Mouse (Mus musculus) kidney, adult 8-10 months (tissue): Measurements from ENCODE around the gene Vwa5b2.

Source experiments
- DNase-seq, 2 experiments: peaks; one replicate each; pipeline ENCODE4 v3.0.0; 2022

Gene Vwa5b2

DNA sequence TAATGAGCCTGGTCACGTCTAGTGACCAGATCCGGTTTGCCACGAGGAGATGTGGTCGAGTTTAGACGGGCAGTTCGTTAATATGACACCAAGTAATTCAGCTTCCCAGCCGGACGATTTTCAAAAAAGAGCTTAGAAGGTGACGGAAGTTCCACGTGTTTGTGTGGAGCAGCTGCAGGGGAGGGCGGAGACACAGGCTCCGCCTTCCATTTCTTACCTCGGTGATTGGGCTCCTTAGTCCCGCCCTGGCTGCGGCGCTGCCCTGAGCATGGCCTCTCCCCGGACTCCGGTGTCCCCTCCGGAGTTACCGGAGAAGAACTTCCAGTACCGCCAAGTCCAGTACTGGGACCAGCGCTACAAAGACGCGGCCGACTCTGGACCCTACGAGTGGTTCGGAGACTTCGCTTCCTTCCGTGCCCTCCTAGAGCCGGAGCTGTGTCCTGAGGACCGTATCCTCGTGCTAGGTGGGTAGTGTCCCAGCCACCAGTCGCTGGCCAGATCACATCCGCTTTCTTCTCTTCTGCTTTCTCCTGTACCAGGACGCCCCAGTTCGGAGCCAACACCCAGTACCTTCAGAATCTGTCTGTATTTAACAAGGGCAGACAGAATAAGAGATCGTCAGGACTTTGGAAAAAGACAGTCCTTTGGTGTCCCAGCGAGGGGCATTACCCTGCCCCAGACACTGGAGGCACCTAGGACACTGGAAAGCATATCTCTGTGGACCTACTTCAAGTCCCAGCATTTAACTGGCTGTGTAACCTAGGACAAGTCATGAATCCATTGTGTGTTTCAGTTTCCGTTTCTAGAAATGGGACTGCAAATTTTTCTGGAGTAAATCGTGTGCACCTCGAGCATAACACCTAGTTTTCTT lies 22.3 kb downstream of the Vwa5b2 start, which contains the start of the genes Eef1akmt4, Gm49333 and Alg3:
Eef1akmt4 (plus strand) TSS at position 237 of the 871 bp plus-strand sequence.
Gm49333 (plus strand) TSS at position 254 of the 871 bp plus-strand sequence.
Alg3 (minus strand) TSS at position 379 of the 871 bp plus-strand sequence.
- peak; percentile 90 to 92 for DNase-seq

DNA sequence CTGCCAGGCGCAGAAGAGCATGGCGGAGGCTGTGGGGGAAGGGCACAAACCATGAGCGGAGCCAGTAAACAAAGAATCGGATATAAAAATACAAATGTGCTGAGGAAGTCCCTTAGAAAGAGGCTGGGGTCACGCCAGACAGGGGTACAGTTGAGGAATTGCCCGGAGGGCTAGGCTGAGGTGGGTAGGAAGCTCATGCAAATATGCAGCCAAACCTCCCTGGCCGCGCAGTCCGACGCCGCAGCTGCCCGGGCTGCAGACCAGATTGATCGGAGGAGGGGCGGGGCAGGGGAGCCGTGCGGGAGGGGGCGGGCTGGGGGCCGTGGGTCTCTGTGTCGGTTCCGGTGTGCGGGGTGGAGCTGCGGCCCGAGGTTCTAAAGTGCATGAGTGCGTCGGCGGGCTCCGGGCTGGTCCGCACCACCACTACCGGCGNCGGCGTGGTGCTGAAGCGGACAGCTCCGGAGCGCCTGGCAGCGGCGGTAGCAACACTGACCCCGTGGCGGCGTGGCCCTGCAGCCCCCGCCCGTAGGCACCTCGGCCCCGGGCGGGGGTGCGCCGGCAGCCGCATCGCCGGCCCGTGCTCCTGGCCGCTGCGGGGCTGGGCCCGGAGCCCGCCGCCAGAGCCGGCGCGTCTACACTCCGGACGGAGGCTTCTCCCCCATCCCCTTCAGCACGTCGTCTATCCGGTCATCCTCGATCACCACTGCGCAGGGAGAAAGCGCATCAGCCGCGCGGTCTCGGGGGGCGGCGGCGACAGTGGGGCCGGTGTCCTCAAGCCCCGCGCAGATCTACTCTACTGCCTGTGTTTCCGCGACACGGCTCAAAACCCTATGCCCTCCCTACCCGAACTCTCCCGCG lies 30.5 kb downstream of the Vwa5b2 start:
- DNase-seq: no peak

DNA sequence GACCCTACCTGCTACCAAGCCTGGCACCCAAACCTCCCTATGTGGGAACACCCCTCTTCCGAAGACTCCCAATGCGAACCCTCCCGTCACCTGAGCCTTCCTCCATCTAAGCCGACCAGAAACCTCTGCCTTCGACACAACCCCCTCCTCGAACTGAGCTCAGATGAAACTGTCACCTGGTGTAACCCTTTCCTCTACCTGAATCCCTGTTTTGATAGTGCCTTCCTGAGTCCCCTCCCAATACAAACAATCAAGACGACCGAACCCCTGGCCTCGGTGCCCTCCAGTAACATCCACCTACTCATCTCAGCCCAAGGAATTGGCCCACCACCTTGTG lies 31.1 kb downstream of the Vwa5b2 start:
- no peak for DNase-seq

GRCm38 (mm10) chr16:20620751-20621190 lies 31.5 kb downstream of the Vwa5b2 start:
- DNase-seq: no peak

DNA sequence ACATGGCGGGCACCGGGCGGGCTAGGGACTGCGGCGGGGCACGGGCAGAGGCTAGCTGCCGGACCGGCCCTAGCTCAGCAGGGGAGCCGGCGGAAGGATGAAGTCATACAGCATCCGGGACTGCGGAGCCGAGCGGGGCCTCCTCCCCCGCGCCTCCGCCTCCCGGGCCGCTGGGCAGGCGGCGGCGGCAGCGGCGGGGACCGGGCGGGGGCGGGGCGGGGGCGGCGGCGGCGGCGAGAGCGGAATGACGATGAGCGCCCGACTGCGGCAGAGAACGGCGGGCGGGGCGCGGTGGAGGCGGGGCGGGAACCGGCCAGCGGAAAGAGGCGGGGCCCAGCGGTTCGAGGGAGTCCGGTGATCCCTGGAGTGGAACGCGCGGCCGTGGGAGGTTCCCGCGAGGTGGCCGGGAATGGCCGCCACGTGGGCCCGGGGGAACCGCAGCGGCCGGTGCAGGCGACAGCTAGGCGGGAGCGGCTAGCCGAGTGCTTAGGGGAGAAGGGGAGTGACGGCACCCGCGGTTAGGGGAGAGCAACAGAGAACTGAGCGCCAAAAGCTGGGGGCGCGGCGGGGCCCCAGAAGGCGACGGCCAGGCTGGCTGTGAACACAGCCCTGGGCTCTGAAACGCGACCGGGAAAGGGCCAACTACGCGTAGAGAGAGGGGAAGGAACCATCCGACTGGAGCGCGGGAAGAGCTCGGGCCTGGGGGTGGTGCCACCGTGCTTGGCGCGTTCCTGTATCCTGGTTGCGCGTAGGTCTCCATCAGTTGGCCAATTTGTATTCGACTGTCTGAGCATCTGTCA lies 32.1 kb downstream of the Vwa5b2 start, which contains the start of gene Camk2n2:
Camk2n2 (minus strand) TSS at position 97 of the 800 bp plus-strand sequence.
- DNase-seq: peak; percentile 62 to 72

DNA sequence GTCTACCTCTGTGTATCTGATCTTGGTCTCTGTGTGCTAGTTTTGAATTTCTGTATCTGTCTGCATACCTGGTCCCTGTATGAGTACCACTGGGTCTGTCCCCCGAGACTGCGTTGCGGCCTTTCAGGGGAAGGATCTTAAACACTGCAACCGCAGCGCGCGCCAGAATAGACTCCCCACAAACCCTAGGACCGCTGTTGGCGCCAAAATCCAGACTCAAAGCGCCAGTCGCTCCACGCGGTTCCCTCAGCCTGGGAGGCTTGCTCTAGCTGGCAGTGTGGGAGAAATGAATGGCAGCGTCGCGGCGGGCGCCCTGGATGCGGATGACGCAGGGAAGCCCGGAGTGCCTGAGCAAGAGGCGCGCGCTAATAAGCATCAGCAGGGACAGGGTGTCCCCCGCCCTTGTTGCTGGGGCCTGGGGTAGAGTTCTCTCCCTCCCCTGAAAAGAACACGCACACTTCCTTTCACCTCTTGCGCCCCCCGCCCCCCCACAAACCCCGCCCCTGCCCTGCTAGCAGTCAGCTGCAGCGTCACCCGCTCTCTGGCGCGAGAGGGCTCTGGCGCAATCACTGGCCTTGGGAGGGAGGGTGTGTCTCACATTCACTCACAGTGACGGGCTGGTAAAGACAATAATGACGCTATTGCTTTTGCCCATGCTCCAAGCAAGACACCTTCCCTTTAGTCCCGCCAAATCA lies 32.9 kb downstream of the Vwa5b2 start:
- DNase-seq: peak; percentile 4 to 8

DNA sequence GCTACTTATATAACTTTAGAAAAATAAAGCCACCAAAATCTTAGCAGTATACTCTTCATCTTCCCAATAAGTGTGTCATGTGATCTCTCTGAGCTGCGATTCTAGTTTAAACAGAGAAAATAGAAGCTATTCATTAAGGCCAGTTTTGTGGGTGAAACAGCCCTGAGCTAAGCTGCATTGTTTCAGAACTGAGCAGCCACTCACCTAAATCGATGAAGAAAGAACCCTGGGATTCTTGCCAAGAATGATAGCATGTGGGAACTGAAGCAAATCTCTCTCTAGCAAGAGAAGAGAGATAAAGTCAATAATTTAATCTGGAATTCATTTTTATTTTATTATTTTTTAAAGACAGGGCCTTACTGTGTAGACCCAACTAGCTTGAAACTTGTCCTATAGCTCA lies 33.9 kb downstream of the Vwa5b2 start:
- no peak for DNase-seq

DNA sequence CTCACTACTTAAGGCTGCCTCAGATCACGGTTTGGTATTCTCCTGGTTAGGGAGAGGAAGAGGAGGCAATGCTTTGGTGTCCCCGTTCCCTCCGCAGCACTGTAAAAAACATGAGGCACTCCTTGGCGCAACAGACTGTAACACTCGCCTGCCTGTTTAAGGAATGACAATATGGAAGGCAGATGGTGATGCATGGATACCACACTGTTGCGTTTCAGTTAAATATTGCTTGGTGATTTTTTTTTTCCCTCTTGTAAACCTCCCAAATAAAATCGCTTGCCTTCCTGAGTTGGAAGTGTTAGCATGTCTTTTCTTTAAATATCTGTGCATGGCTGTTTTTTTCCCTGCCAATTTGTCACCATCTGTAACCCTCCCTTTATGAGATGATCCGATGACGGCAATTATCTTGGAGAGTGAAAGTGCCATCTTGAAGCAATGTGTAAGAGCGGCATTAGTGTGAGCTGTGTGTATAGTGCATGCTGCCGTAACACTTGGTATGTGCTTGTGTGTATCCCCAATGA lies 39.7 kb downstream of the Vwa5b2 start:
- DNase-seq: no peak

DNA sequence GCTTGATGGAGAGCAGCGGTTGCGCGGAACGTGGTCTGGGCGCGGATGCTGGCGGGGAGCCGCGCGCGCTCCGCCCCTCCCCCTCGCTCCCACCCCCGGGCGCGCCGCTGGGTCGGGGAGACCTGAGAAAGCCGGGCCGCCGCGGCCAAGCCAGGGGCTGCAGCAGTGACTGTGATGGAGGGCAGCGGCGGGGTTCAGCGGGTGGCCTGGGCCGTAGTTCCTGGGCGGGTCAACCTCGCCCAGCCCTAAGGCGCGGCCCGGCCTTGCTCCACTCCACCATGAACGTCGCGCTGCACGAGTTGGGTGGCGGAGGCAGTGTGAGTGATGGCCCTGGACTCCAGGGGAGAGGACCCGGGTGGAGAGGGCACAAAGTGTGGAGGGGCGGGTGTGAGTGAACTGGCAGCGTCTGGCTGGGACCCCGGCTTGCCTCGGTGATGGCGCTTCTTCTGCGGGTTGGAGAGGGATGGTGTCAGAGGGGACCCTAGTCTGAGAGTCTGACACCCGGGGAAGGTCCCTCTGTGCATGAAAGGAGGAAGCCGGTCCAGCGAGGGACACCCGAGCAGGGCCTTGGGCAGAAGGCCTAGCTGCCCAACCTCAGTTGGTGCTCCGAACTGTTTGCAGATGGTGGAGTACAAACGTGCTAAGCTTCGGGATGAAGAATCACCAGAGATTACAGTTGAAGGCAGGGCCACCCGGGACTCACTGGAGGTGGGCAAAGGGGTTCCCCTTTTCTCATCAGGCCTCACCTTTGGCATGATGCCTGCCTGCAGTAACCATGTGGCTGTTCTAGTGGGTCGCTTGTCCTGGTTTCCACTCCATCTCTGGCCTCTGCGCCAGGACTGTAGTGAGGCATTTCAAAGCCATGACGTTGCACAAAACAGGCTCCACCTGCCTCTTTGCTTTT lies 40.7 kb downstream of the Vwa5b2 start, which contains the start of gene Ece2:
Ece2 (plus strand) TSS at position 98 of the 904 bp plus-strand sequence.
- DNase-seq: no peak

DNA sequence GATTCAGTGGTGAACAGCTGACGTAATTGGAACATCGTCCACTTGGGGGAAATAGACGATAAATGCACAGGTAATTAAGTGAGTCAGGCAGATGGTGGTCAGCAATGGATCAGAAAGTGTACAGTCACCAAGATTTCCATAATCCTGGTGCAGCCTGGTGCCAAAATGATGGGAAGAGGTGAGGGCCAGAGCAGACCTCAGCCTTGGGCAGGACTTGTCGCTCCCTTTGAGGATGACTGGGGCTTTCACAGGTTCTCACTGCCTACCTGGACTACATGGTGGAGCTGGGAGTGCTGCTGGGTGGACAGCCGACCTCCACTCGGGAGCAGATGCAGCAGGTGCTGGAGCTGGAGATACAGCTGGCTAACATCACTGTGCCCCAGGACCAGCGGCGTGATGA lies 48.1 kb downstream of the Vwa5b2 start:
- DNase-seq: no peak

DNA sequence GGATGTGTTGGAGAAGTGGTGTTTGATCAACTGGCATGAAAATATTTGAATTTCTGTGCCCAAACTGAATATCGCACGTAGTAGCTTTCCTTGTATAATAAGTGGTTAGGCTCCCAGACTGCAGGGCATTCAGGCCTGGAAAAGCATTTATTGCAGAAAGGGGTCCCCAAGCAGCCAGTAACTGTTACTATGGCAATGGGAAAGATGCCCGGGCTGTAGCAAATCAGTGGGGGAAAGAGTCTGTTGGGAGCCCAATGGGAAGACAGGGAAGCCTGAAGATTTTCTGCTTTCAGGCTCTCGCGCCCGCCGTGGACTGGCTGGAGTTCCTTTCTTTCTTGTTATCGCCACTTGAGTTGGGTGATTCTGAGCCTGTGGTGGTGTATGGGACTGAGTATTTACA lies 49.1 kb downstream of the Vwa5b2 start:
- DNase-seq: no peak

- peak; percentile 45 to 78 for DNase-seq
Observed at GRCm38 (mm10) chr16:20642161-20642560, 52.9 kb downstream of the Vwa5b2 start.

DNA sequence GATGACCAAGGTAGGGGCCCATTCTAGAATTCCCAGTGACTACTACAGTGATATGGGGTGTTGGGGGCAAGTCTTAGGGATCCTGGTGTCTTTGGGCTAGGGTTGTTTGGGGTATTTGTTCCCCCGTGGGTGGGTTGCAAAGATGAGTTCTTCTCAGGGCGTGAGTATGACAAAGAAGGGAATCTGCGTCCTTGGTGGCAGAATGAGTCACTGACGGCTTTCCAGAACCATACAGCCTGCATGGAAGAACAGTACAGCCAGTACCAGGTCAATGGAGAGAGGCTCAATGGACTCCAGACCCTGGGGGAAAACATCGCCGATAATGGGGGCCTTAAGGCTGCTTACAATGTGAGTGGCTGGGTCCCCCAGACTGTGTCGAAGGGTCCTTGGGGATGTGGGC lies 54.6 kb downstream of the Vwa5b2 start:
- DNase-seq: no peak

- peak; percentile 95 to 97 for DNase-seq
Observed at GRCm38 (mm10) chr16:20651076-20651946, 62.0 kb downstream of the Vwa5b2 start, which contains the start of gene Psmd2. TSS of gene Psmd2 (plus strand) at chr16:20651652.

DNA sequence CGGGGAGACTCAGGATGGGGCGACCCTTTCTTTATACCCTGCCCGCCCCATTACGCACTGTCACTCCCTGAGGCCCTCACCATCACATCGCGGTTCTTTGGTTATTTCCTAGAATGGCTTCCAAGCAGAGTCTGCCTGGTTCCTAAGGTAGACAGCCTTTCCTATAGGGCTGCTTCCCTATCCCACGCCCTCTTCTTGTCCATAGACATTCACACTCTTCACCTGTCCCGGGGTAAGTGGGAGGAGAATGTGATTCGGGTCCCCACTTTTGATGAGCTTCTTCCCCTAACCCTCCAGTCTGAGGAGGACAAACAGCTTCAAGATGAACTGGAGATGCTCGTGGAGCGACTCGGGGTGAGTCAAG lies 62.7 kb downstream of the Vwa5b2 start:
- no peak for DNase-seq

GRCm38 (mm10) chr16:20653315-20653714 lies 64.0 kb downstream of the Vwa5b2 start:
- DNase-seq: no peak
